Mouse (Mus musculus) hindlimb bud, embryonic 11.5 days (tissue): ENCODE measurements around the gene P3h2.

ENCODE experiments used
- DNase-seq: peaks from one replicate; pipeline ENCODE4 v3.0.0-alpha.2; 2012; ENCODE audit warnings: low read depth, low spot score; ENCODE audit errors: extremely low spot score

The P3h2 gene

GRCm38 (mm10) chr16:26105115-26105974 is at the start of gene P3h2:
TSS of gene P3h2 (minus strand) at chr16:26105784.
- no peak for DNase-seq

GRCm38 (mm10) chr16:26152258-26152657 is 46.7 kb upstream of the P3h2 start:
- DNase-seq = no peak

- DNase-seq = no peak
Observed at GRCm38 (mm10) chr16:26150943-26151342, 45.4 kb upstream of the P3h2 start.

DNA sequence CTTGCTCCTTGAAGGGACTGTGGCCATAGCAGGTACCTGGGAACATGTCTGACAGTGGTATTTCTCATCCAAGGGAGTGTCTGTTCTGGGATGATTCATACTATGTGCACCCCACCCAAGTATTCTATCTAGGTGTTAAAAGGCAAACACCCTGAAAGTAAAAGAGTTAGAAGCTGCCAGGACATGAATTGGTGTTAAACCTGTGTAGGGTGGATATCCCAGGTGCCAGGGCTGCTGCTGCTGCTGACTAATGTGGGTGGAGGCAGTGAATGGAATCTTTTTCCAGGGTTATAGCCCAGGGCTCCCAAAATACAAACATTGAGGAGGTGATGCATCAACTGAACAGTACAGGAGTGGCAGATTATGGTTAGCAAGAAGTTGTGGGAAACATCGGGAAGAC is 41.3 kb upstream of the P3h2 start:
- no peak for DNase-seq

- no peak for DNase-seq
Observed at GRCm38 (mm10) chr16:26131126-26131525, 25.5 kb upstream of the P3h2 start.

GRCm38 (mm10) chr16:26106618-26107017 is 1.0 kb upstream of the P3h2 start:
- DNase-seq = no peak

GRCm38 (mm10) chr16:26106041-26106617 is 545 bp upstream of the P3h2 start:
- no peak for DNase-seq

DNA sequence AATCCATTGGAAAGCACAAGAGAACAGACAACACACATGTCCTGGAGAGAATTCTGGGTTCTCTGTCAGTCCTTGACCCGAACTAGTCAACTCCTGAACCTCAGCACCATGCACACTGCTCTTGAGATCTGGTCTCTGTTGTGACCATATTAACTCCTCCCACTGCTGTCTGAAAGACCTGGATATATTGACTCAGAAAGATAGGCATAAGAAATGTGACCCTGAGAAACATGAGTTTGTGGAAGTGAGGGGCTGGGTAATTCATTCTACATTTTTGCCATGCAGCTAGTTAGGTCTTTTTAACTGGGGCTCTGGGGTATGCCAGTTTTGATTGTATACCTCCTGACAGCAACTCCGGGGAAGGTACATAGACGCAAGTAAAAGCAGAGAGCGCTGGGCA is 1.3 kb downstream of the P3h2 start:
- no peak for DNase-seq

DNA sequence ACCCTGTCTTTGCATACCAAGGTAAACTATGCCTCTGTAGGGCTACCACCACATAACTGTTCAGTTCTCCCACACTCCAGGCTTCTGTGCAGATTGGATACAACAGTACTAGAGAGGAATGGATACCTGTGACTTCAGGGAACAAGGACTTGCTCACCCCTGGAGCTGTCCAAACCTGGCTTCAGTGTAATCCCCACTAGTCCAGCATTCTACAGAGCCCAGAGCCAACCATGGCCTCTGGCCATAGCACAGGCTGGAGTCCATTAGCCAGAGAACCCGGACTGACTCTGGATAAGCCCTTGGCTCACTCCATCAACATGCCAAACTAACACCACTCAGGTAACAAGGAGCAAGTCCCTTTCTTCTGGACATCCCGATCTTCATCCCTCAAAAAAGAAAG is 2.7 kb downstream of the P3h2 start:
- no peak for DNase-seq

DNA sequence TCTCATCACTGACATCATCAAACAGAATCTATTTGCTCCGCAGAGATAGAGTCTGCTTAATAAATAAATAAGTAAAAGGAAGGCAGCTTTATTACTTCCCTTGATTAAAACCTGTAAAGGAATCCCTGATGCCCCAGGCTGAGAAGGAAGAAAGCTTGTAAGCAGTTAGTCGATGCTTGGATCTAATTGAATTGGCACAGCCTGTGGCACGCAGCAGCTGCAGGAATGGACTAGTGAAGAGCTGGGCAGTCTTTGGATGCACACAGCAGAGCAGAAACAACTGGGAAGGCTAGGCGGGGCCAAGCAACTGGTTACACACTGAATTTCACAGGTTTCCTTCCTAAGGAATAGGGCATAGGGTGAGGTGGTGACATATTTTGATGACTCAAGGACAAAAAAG is 5.4 kb downstream of the P3h2 start:
- no peak for DNase-seq

DNA sequence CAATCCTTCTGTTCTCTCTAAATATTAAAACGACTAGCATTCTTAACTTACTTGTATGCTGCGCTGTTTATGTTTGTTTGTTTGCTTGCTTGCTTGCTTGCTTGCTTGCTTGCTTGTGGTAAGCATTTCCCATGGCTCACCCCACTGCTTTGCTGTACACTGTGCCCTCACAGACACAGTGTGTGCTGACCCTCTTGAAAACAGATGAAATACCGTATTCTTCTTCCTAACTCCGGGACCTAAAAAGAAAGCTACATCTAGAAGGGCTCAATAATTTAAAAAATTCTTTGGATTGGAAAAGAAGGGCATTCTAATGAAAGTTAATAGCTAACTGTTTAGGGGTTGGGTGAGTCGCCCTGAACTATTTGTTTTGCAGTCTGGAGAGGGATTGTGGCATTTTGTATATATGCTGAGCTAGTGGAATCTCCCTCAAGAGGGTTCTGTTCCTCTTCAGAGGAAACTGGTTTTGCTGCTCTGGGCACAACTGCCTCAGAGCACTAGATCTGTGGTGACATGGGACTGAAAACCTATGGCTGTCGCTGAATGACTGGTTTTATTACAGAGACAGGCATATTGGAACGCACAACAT is 9.8 kb downstream of the P3h2 start:
- DNase-seq = no peak

DNA sequence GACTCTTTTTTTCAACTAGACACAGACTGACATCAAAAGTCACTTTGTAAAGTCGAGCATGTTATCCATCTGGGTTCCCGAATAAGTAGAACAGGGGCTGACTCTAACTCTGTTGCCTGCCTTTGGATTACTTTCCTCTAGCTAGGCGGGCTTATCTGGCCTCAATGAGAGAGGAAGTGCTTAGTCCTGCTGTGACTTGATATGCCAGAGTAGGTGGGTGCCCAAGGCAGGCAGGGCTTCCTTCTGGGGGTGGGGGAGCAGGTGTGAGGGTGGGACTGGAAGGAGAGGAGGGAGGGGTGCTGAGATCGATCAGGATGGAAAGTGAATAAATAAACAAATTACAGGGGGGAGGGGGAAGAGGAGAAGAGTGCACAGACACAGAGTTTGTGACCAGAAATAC is 11.7 kb downstream of the P3h2 start:
- DNase-seq = no peak

DNA sequence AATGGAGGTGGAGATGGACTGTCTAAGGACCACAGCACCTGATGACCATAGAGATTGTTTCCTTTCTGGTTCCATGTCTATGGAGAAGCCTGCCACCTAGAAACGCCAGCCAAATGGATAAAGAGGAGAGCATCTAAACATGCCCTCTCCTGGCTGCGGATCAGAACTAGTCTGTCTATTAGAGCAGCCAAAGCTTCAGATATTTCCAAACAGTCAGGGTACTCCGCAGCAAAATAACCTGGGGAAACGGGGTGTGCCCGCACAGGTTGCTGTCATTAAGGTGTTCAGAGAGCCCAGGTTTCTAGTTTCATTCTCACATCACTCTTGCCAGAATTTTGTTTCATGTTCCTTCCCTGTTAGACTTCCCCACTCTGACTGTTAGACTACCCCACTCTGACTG is 16.6 kb downstream of the P3h2 start:
- DNase-seq = no peak

DNA sequence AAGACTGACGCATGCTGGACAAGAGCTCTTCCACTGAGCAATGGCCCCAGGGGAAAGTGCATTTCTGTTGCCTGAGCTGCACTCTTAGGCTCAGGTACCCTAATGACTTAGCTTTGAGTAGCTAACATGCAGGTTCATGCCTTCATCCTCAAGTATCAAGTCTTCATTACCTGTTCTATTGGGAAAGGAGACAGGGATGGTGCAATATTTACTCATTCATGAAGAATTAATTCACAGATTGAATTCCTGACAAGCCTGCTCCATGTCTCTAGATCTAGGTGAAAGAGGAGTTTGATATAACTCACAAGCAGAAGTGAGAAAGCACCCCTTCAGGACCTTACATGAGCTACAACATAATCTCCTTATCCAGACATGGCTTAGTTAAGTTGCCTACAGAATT is 17.3 kb downstream of the P3h2 start:
- DNase-seq = no peak

GRCm38 (mm10) chr16:26086955-26087354 is 18.6 kb downstream of the P3h2 start:
- no peak for DNase-seq

DNA sequence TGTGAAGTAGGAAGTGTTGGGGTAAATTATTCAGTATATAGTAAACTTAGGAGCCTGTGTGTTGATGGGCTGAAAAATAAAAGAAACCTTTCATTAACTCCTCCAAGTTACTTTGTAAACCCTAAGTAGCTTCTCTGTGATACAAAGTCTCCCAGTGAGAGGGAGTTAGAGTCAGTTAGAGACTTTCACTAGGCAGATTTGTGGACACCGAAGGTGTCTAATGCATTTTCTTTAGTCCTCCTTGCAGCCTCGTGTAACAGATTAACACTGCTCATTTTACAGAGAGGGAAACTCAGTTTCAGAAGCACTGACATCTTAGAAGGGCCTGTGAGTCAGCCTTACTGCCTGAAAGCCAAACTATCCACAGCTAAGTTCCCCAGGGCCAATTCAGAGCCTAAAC is 20.4 kb downstream of the P3h2 start:
- no peak for DNase-seq

- DNase-seq = no peak
Observed at GRCm38 (mm10) chr16:26082831-26083230, 22.8 kb downstream of the P3h2 start.

- DNase-seq = no peak
Observed at GRCm38 (mm10) chr16:26082391-26082790, 23.2 kb downstream of the P3h2 start.

GRCm38 (mm10) chr16:26078923-26079351 is 26.6 kb downstream of the P3h2 start:
- no peak for DNase-seq

GRCm38 (mm10) chr16:26078100-26078422 is 27.5 kb downstream of the P3h2 start:
- DNase-seq = no peak

GRCm38 (mm10) chr16:26077246-26078099 is 28.1 kb downstream of the P3h2 start:
- DNase-seq = no peak
